Mouse (Mus musculus) megakaryocyte, embryonic 14.5 days (primary cell): ENCODE measurements around the gene 6430550D23Rik.

ENCODE experiments used
- FLI1 ChIP-seq: IDR thresholded peaks from 2 replicates; pipeline ENCODE4 v1.6.1; 2012; ENCODE audit warnings: low read length, inconsistent platforms, mixed read lengths
- GATA1 ChIP-seq: IDR thresholded peaks from 3 replicates; pipeline ENCODE4 v1.6.1; 2012; ENCODE audit warnings: mixed read lengths, low read length, inconsistent platforms, borderline replicate concordance

GRCm38 (mm10) chr2:155945124-155945523 is 62.7 kb downstream of the 6430550D23Rik start, which contains the start of gene Gdf5:
- no peak for TF ChIP-seq FLI1
- no peak for TF ChIP-seq GATA1
